Mouse (Mus musculus) adrenal gland, adult (tissue): Measurements from ENCODE around the gene Vamp5.

Source experiments
- DNase-seq, 2 experiments: peaks; one replicate each; pipeline ENCODE4 v3.0.0; 2022 to 2023; ENCODE audit warnings: low spot score in 1 of 2; ENCODE audit not compliant: inconsistent age in 2 of 2

Gene Vamp5

DNA sequence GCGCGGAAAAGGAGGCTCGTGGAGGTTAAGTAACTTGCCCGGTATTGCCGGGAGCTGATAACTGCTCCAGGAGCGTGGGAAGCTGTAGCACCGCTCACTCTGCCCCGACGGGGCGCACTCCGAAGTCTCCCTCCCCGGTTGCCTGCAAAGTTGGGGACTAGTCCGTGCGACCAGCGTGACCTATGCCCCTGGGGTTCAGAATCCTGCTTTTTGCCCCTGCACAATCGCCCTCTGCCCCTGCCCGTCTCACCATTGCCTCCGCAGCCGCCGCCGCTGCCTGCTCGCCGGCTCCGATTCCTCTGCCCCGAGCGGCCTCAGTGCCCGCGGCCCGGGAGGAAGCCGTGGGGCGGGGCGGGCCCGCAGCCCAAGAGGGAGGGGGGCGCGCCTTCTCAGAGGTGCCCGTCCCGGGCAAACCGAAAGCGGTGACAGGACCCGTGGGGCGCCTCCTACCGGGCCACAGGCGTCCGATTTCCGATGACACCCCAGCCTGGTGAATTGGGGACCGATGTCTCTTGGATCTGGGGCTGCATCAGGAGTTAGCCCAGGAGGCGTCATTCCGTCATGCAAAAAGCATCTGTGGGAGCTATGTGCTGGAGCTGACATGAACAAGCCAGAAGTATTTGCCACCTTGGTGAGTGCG is at the start of gene Vamp5:
TSS of gene Vamp5 (minus strand) at position 338 of the 640 bp plus-strand sequence.
- DNase-seq = peak; percentile 92 to 96

DNA sequence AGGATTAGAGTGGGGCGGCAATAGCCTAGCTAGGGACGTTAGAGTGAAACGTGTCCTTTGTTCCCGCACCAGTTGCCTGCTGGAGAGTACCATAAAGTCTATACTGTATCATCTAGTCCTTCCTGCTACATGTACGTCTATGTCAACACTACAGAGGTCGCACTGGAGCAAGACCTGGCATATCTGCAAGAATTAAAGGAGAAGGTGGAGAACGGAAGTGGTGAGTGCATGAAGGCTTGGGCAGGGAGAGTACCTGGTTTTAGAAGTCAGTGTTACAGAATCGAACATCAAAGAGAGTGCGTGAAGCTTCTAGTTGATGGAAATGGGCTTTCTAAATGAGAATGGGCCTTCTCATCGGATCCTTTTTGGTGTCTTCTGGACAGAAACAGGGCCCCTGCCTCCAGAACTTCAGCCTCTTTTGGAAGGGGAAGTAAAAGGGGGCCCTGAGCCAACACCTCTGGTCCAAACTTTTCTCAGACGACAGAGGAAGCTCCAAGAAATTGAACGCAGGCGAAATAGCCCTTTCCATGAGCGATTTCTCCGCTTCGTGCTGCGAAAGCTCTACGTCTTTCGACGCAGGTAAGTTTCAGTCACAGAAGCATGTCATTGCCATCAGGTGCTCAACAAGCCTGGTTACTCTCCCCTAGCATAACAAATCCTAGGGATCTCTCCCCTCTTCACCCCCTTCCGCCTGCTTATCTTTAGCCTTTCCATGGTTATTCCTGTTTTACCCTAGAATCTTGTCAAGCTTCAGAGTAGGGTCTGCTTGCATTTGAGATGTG is 49.0 kb upstream of the Vamp5 start:
- DNase-seq = peak in 1 of 2 experiments; percentile 33

DNA sequence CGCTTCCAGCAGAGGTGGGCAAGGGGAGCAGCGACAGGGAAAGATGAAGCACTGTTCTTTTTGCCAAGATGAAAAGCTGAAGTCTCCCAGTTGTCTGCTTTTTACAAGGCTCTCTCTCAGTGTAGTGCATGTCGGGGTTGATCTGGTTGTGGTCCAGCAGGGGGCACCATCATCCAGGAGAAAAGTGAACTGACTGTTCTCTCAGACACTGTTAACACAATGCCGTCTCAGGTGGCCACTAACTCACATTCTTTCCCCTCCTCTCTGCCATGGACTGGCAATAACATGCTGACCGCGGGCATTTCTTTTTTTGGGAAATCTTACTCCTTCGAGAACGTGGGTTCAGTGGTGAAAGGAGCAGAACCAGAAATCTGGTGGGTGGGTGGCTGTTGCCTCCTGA is 47.8 kb upstream of the Vamp5 start:
- DNase-seq = peak; percentile 73 to 93

DNA sequence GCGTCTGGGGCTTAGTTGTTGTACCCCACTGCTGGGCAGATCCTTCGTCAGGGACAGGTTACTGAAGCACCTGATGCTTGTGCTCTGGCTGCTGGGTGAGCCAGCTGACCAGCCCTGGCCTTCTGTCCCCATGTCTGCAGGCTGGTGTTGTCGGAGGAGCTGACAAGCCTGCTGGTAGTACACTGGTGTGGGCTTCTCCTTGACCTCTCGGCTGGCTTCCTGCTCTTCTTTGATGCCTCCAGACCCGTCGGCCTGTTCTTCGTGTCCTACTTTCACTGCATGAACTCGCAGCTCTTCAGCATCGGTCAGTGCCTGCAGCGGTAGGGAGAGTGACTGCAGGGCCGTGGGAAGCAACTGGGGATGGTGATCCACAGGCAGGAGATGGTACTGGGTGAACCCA is 45.4 kb upstream of the Vamp5 start:
- no peak for DNase-seq

DNA sequence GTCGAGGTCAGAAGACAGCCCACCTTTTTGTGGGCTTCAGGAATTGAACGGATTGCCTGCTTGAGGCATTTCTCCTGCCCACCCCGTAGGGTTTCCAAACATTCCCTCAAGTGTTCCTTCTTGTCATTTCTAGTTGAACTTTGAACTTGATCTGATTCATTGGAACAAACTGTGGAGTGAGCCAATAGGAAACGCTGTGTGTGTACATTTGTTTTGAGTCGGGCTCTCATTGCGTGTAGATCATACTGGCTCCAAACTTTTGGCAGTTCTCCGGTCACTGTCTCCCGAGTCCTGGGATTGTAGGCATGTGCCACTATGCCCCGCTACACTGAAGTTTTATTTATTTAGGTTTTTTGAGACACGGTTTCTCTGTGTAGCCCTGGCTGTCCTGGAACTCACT is 40.6 kb upstream of the Vamp5 start:
- no peak for DNase-seq

DNA sequence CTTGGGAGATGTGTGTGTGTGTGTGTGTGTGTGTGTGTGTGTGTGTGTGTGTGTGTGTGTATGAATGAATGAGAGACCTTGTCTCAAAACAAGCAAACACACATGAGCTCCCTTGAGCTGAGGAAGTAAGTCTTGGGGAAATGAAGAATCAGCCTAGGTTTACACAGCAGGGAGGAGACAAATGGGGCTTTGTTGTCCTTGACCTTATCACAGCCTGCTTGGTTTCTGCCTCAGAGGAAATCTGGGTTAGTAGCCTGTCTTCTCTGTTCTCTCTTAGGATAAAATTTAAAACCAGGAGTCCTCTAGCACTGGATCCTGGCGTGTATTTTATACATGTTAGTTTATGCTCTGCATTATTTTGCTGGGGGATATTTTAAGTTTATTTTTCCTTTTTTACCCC is 39.5 kb upstream of the Vamp5 start:
- peak; percentile 43 to 73 for DNase-seq

DNA sequence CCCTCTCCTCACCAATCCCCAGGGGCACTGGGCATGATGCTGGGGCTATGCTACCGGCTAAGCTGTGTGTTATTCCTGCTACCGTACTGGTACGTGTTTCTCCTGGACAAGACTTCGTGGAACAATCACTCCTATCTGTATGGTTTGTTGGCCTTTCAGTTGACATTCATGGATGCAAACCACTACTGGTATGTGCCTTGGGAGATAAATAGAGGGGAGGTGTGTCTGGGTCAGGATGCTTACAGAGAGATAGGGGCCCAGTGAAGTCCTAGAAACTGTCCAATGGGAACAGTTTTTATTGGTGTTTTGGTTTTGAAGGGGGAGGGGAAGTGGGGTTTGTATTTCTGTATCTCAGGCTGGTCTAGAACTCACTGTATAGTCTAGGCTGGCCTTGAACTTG is 38.0 kb upstream of the Vamp5 start:
- DNase-seq = no peak

DNA sequence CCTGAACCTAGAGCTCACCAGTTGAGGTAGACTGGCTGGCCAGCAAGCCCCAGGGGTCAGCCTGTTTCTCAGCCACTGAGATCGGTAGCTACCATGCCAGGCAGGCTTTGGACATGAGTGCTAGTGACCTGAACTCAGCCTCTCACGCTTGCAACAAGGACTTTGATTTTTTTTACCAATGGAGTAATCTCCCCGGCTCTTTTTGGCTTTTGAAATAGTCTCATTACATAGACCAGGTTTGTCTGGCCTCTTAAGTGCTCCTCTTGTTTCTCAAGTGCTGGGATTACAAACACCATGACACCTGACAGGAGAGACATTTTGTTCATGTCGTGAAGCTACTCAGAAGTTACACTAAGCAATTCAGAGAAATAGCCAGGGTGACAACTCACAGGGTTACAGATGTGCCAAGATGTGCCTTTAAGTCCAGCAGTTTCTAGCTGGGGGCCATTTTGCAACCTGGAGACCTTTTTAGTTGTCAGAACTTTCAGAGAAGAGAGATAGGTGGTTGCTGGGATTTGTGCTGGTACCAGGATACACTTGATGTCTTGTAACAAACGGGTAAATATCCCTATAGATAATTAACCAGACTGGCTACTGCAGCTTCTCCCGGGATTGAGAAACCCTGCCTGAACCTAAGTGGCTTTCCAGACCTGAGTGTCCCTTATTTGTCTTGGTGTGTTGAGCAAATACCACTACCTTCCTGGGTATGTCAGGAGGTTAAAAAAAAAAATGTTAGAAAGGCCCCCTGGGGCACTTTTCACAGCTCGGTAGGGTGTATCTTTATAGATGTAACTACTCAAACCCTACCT is 35.9 kb upstream of the Vamp5 start:
- no peak for DNase-seq

DNA sequence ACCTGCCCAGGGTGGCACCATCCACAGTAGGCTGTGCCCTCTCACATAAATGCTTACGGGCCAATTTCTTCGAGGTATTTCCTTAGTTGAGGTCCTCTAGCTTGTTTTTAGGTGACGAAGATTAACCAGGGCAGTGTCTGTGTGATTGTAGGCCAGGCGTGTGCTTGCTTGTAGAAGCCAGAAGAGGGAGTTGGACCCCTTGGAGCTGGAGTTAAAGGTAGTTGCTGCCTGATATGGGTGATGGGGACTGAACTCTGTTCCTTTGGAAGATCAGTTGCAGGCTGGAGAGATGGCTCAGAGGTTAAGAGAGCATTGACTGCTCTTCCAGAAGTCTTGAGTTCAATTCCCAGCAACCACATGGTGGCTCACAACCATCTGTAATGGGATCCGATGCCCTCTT is 34.9 kb upstream of the Vamp5 start:
- DNase-seq = no peak

DNA sequence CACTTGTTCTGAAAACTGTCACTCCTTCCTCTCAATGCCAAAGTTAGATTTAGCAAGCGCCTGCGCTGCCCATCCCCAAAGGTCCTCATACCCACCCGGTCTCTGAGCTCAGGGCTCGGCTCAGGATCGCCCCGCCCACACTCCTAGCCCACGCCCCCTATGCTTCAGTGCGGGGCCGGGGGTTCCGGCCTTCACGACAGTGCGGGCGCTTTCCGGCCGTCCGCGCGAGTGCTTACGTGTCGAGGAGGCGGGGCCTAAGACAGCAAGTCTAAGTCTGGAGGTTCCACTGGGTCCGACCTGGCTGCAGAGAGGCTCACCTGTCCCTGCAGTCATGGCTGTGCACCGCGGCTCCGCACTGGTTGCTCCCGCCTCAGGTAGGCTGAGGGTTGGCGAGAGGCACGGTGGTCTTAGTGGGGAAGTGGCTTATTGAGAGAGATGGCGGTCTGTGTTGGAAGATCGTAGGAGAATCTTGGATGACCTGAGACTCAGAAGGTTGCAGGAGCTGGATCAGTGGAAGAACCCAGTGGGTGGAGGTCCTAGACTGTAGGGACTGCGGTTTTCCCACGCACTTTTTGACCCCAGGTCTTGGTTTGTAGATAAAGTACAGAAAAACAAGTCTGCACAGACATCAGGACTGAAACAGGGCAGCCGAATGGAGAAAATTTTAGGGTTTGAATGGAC is 33.9 kb upstream of the Vamp5 start, which contains the start of gene Ggcx:
TSS of gene Ggcx (plus strand) at position 233 of the 681 bp plus-strand sequence.
- peak; percentile 97 to 98 for DNase-seq

DNA sequence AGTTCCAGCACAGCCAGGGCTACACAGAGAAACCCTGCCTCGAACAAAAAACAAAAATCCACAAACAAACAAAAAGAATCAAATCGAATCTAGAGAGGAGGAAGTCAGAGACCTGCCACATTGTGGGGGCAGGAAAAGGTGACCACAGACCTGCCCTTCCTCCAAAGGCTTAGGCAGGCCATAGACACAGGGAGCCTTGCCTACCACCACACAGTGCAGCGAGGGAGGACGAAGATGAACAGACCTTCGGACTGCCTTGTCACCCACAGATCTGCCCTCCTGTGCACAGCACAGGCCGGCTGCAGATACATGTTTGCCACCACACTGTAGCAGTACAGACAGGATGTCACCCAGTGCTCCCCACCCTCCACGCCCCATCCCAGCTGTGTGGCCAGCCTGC is 30.2 kb upstream of the Vamp5 start:
- DNase-seq = no peak

DNA sequence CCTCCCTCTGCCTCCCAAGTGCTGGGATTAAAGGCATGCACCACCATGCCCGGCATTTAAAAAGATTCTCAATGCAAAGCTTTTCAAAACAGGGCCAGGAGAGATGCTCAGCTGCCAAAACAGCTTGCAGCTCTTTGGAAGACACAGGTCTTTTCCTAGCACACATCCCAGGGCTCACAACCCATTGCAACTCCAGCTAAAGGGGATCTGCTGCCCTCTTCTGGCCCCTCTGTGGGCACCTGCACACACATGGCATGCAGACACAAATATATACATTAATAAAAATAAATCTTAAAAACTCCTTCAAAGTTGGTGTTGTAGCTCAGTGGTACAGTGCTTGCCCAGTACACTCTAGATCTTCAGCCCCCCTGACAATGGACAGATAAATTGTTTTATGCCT is 29.7 kb upstream of the Vamp5 start:
- no peak for DNase-seq

DNA sequence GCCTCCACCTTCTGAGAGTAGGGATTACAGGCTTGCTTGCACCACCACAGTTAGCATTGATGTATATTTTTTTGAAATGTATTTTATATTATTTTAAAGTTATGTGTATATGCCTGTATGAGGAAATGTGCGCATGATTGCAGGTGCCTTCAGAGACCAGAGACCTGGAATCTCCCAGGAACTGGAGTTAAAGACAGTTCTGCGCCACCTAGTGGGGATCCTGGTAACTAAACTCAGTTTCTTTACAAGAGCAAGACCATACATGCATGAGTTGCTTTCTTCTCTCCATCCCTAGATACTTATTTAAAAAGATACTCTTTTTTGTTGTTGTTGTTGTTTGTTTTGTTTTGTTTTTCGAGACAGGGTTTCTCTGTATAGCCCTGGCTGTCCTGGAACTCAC is 29.3 kb upstream of the Vamp5 start:
- peak; percentile 49 to 87 for DNase-seq

DNA sequence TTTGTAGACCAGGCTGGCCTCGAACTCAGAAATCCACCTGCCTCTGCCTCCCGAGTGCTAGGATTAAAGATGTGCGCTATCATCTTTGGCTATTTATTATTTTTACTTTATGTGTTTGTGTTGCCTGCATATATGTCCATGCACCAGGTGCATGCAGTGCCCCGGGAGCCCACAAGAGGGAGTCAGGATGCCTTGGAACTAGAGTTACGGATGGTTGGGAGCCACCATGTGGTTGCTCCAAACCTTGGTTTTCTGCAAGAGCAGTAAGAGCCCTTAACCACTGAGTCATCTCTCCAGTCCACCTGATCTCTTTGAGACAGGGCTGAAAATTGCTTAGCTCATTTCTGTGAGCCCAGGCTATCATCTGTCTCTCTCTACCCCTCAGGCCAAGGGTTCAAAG is 26.9 kb upstream of the Vamp5 start:
- DNase-seq = peak; percentile 87 to 95

DNA sequence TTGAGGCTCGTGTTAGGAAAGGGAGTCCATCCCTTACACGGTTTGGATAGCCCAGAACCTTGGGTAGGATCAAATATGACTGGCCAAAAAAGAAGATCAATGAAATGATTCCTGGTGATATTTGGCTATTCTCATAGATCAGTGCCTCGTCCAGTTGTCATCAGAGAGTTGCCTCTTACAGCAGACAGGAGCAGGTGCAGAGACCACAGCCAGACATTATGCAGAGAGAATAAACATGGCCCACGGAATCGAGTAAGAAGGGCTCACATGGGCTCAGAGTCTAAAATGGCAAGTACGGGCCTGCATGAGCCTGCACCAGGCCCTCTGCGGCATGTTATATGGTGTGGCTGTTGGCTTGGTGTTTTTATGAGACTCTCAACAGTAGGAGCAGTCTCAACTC is 25.1 kb upstream of the Vamp5 start:
- no peak for DNase-seq

DNA sequence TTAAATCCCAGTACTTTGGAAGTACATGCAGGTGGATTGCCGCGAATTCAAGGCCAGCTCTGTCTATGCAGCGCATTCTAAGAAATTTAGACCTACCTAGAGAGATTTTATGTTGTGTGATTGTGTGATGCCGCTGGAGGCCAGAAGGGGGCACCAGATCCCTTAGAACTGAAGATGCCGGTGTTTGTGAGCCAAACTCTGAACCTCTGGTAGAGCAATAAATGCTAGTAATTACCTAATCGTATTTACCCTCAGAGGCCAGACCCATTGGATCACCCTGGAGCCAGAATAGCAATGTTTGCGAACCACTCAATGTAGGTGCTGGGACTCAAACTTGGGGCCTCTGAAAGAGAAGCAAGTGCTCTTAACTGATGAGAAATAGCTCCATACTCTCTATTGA is 21.6 kb upstream of the Vamp5 start:
- peak; percentile 75 to 93 for DNase-seq

DNA sequence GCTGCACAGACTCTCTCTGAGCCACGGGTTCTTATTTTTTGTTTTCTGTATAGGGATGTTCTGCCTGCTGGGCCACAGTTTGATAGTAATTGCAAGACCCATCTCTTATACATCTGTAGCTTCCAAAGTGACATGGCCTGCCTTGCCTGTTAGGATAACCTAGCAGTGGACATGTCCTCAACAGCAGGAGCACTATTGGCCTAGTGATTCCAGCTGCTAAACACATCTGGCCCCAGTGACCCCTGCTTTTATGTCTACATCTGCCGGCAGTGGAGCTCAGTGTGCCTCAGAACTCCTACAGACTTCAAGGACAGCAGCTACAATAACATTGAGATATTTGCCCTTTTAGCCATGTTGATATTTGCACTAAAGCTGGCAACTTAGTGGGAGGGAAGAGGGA is 19.7 kb upstream of the Vamp5 start:
- no peak for DNase-seq

DNA sequence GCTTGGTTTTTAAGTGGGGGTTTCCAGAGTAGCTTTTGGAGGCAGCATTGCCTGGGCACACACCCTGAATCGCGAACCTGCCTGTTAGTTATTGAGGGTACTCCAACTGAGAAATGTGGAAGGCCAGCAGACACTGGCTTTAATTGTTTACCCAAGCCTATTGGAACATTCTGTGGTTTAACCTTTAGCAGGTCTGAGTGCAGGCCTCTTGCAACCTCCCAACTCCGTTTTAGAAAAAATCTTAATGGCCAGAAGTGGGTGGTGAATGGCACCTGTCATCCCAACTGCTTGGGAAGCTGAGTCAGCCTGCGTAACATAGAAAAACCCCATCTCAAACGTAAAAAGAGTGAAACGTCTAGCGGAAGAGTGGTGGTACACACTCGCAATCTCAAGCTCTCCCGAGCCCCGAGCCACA is 16.6 kb upstream of the Vamp5 start:
- no peak for DNase-seq

DNA sequence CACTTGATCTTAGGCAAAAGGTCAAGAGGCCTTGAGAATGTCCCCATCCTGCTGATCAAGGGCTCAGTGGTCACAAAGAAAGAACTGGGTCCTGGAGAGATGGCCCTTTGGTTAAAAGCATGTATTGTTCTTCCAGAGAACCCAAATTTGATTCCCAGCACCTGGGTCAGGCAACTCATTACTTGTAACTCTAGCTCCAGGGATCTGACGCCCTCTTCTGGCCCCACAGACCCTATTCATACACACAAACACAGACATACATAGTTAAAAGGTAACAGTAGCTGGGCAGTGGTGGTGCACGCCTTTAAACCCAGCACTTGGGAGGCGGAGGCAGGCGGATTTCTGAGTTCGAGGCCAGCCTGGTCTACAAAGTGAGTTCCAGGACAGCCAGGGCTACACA is 12.1 kb upstream of the Vamp5 start:
- DNase-seq = no peak

DNA sequence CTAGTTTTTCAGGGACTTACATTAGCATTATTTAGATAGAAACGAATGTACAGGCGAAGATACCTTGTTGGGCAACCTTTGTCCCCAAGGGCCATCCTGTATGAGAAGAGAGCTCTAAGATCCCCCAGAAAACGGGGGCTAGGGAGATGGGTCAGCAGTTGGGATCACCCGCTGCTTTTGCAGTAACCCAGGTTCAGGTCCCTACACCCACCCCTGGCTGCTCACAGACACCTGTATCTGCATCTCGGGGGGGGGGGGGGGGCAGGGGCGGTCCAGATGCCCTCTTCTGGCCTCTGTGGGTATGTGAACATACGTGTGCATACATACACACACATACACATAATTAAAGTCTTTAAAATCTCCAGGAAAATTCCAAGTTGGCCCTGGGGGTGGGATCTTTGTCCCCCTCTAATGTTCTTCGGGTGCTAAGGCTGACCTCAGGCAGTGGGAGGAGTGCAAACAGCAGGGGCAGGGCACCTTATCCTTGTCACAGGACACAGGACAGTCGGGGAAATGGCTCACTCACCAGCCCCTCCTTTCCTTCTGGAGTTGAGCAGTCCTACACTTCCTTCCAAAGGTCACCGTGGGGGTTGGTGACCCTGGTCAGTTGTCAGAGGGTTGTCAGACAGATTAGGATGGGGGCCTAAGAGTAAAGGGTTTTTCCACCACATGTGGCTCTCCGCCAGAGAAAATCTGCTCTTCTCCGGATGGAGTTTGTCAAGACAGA is 10.7 kb upstream of the Vamp5 start:
- peak; percentile 88 to 94 for DNase-seq
